Mouse (Mus musculus) hindlimb bud, embryonic 11.5 days (tissue): ENCODE measurements around the gene Ccdc136.
"Not testable (repeated sequence)": the region's sequence is repeated elsewhere in the genome, so short reads cannot be mapped to it uniquely, and the experiment has no call there.

ENCODE experiments used
- DNase-seq: peaks from one replicate; pipeline ENCODE4 v3.0.0-alpha.2; 2012; ENCODE audit warnings: low read depth, low spot score; ENCODE audit errors: extremely low spot score

The Ccdc136 gene

GRCm38 (mm10) chr6:29395910-29396713, at the start of gene Ccdc136:
Gene Ccdc136 (plus strand): TSS chr6:29396309.
- no peak for DNase-seq

- not testable (repeated sequence) for DNase-seq
Observed at GRCm38 (mm10) chr6:29346512-29346911, 49.6 kb upstream of the Ccdc136 start.

GRCm38 (mm10) chr6:29347189-29347588, 48.9 kb upstream of the Ccdc136 start:
- DNase-seq, result peak; percentile 31

GRCm38 (mm10) chr6:29347665-29348370, 48.3 kb upstream of the Ccdc136 start, which contains the start of gene Calu:
Gene Calu (plus strand): TSS chr6:29348069.
- DNase-seq, result peak; percentile 93

- DNase-seq, result no peak
Observed at GRCm38 (mm10) chr6:29348371-29348724, 47.8 kb upstream of the Ccdc136 start.

GRCm38 (mm10) chr6:29351613-29352012, 44.5 kb upstream of the Ccdc136 start:
- DNase-seq, result no peak

- no peak for DNase-seq
Observed at GRCm38 (mm10) chr6:29352816-29353215, 43.3 kb upstream of the Ccdc136 start.

- DNase-seq, result no peak
Observed at GRCm38 (mm10) chr6:29359386-29359785, 36.7 kb upstream of the Ccdc136 start.

GRCm38 (mm10) chr6:29360211-29360610, 35.9 kb upstream of the Ccdc136 start:
- DNase-seq, result no peak

- no peak for DNase-seq
Observed at GRCm38 (mm10) chr6:29362246-29363128, 33.6 kb upstream of the Ccdc136 start.

GRCm38 (mm10) chr6:29363129-29363515, 33.0 kb upstream of the Ccdc136 start:
- DNase-seq, result no peak

GRCm38 (mm10) chr6:29365277-29365676, 30.8 kb upstream of the Ccdc136 start:
- no peak for DNase-seq

GRCm38 (mm10) chr6:29377386-29377785, 18.7 kb upstream of the Ccdc136 start:
- DNase-seq, result no peak

- no peak for DNase-seq
Observed at GRCm38 (mm10) chr6:29378678-29379077, 17.4 kb upstream of the Ccdc136 start.

GRCm38 (mm10) chr6:29379954-29380353, 16.2 kb upstream of the Ccdc136 start:
- DNase-seq, result no peak

- no peak for DNase-seq
Observed at GRCm38 (mm10) chr6:29382442-29382841, 13.7 kb upstream of the Ccdc136 start.

- DNase-seq, result peak; percentile 18
Observed at GRCm38 (mm10) chr6:29388052-29388518, 8.0 kb upstream of the Ccdc136 start, which contains the start of gene Opn1sw. Gene Opn1sw (minus strand): TSS chr6:29388468.

GRCm38 (mm10) chr6:29388606-29389080, 7.5 kb upstream of the Ccdc136 start:
- peak; percentile 39 for DNase-seq

GRCm38 (mm10) chr6:29389425-29389824, 6.7 kb upstream of the Ccdc136 start:
- DNase-seq, result no peak

- not testable (repeated sequence) for DNase-seq
Observed at GRCm38 (mm10) chr6:29390500-29390899, 5.6 kb upstream of the Ccdc136 start.

GRCm38 (mm10) chr6:29391241-29391640, 4.9 kb upstream of the Ccdc136 start:
- DNase-seq, result not testable (repeated sequence)
